Comparison of ENCODE assay signal across 23 mouse cellular contexts in the genomic region with DNA sequence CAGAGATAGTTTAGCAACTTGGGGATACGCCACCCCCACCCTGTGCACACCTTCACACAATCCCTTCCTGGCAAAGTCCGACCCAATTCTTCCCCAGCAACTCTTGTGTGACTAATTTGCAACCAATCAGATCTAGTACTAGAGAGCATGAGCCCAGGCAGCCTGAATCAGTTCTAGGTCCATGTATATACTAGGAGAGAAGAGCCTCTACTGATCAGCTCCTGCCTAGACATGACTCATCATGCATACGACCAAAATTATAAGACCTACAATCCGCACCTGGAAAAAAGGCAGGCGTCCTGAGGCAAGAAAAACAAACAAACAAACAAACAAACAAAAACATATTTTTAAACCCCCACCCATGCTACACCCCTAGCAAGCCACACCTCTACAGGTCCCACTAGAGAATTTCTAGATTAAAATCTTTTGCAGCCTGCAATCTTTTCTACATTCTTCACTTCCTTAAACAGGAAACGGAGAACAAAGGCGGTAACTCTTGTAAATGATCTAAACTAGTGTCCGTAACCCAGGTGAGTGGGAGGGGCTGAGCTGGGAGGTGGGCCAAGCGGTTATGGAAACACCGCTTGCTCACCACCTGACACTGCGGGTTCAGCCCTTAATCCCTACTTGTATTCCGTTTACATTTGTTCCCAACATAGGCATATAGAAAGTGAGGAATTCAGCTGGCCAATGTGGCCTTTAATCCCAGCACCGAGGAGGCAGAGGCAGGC. TPM values are rescaled to one million over a fixed set of nuclear protein-coding genes. Genes with fewer than 3 reads are reported as not detected.
DNase-seq lines count a peak whose midpoint lies in the region; ATAC-seq and TF ChIP-seq lines count a peak whose summit lies in the region.
"Had no signal": no experiment of that assay in that cellular context is flagged by ENCODE, and none has a peak within 500 bp of the region (broad histone marks: within the 10 kb centered on the region; RNA-seq: fewer than 3 reads in every experiment).

No protein-coding gene starts in this region.

- no peaks in the 10 kb centered on the region for H3K36me3 ChIP-seq in kidney, adult 2 months (ENCODE audit: control insufficient read depth, insufficient read depth, low read length)
- H3K36me3 ChIP-seq in neural tube, embryonic 15.5 days, result no peaks in the 10 kb centered on the region
- H3K36me3 ChIP-seq: embryonic facial prominence, embryonic 15.5 days; kidney, embryonic 15.5 days had no signal

- no peak for TF ChIP-seq CTCF in lung, adult 2 months (IDR thresholded peaks at IDR 0.05; ENCODE audit: insufficient read depth, low read length)
- TF ChIP-seq CTCF in kidney, adult 2 months (conservative IDR thresholded peaks at IDR 0.05; ENCODE audit: insufficient read depth, insufficient read length, low read depth, low read length), result no peak

- H3K4me3 ChIP-seq in lung, adult 2 months (replicated peaks; ENCODE audit: extremely low read depth, low read depth, low read length), result no peak overlapping the region
- H3K4me3 ChIP-seq in kidney, adult 2 months (ENCODE audit: insufficient read depth, low read depth, low read length), result no peak overlapping the region
- H3K4me3 ChIP-seq in neural tube, embryonic 15.5 days (replicated peaks), result no peak overlapping the region
- H3K4me3 ChIP-seq: embryonic facial prominence, embryonic 15.5 days; kidney, embryonic 15.5 days; myocyte had no signal

- H3K27ac ChIP-seq in kidney, adult 2 months (ENCODE audit: insufficient read depth, low read depth, low read length), result no peak overlapping the region
- H3K27ac ChIP-seq in neural tube, embryonic 15.5 days (replicated peaks), result no peak overlapping the region
- H3K27ac ChIP-seq: embryonic facial prominence, embryonic 15.5 days; kidney, embryonic 15.5 days; stomach, postnatal 0 days had no signal

- H3K27me3 ChIP-seq in kidney, adult 2 months (replicated peaks; ENCODE audit: control insufficient read depth, insufficient read depth, low read length), result no peaks in the 10 kb centered on the region
- H3K27me3 ChIP-seq in neural tube, embryonic 15.5 days (replicated peaks), result no peaks in the 10 kb centered on the region
- H3K27me3 ChIP-seq: embryonic facial prominence, embryonic 15.5 days; kidney, embryonic 15.5 days had no signal

- no peak for TF ChIP-seq POLR2A in lung, adult 2 months (IDR thresholded peaks at IDR 0.05; ENCODE audit: borderline replicate concordance, extremely low read depth, low read depth, low read length)
- no peak for TF ChIP-seq POLR2A in kidney, adult 2 months (IDR thresholded peaks at IDR 0.05; ENCODE audit: low read depth, low read length)

- ATAC-seq in neural tube, embryonic 15.5 days (ENCODE audit: low FRiP score), result no peak

- H3K4me2 ChIP-seq in neural tube, embryonic 15.5 days, result no peak overlapping the region
- H3K4me2 ChIP-seq: embryonic facial prominence, embryonic 15.5 days; kidney, embryonic 15.5 days had no signal

- H3K9me3 ChIP-seq in neural tube, embryonic 15.5 days (replicated peaks), result no peaks in the 10 kb centered on the region
- H3K9me3 ChIP-seq: embryonic facial prominence, embryonic 15.5 days; kidney, embryonic 15.5 days had no signal

- 68% methylated on average over 13 of the region's 13 CpGs for WGBS in lung, adult 2 months
- WGBS in kidney, adult 2 months, result 78% methylated on average over 13 of the region's 13 CpGs
- 90% methylated on average over 13 of the region's 13 CpGs for WGBS in neural tube, embryonic 15.5 days

- no peak overlapping the region for H3K9ac ChIP-seq in neural tube, embryonic 15.5 days (replicated peaks)
- H3K9ac ChIP-seq: embryonic facial prominence, embryonic 15.5 days; kidney, embryonic 15.5 days had no signal

- no peaks in the 10 kb centered on the region for H3K4me1 ChIP-seq in lung, adult 2 months (ENCODE audit: control insufficient read depth, insufficient read depth, low read length)
- no peaks in the 10 kb centered on the region for H3K4me1 ChIP-seq in kidney, adult 2 months (ENCODE audit: control insufficient read depth, insufficient read depth, low read length)
- H3K4me1 ChIP-seq in neural tube, embryonic 15.5 days, result no peaks in the 10 kb centered on the region
- H3K4me1 ChIP-seq: embryonic facial prominence, embryonic 15.5 days; kidney, embryonic 15.5 days had no signal

- DNase-seq in lung, postnatal 25 days (ENCODE audit: low spot score), result peak; percentile 6
- DNase-seq in lung, adult 2 months, result no peak
- DNase-seq in CD4-positive helper T cell, adult 2 months (ENCODE audit: low read depth, low spot score), result peak; percentile 82
- DNase-seq in ES-CJ7 (ENCODE audit: low read depth, low spot score), result peak; percentile 78
- peak; percentile 79 for DNase-seq in naive thymus-derived CD4-positive, alpha-beta T cell, adult 2 months (ENCODE audit: low read depth)
- DNase-seq in frontal cortex, postnatal 14 days (ENCODE audit: low spot score in 2 of 2), result no peak
- DNase-seq in kidney, adult 2 months, result no peak
- DNase-seq: adrenal gland, postnatal 36 days; cerebellum, adult 9-10 months; gastrocnemius, postnatal 36 days; left cerebral cortex, postnatal 4 days; midbrain, embryonic 14.5 days; right cerebral cortex, adult 18-20 months had no signal

RNA-seq across cellular contexts. Expression of a gene that starts 15.7 kb away (rescaled TPM):
- polyA plus RNA-seq in lung, adult 2 months (2012; rRNA removed), result 3.7 and 3.8 TPM in 2 replicates
- 1.1 and 1.6 TPM in 2 replicates for polyA plus RNA-seq in kidney, adult 2 months (2012; rRNA removed)
- polyA plus RNA-seq in neural tube, embryonic 15.5 days (2015; fragmentation: Nextera tagmentation; extraction: Ambion mirVana), result 10.2 and 10.5 TPM in 2 replicates
- polyA plus RNA-seq: myocyte had no signal

RNA-seq across cellular contexts. Expression of a gene that starts 39.6 kb away (rescaled TPM):
- polyA plus RNA-seq in lung, adult 2 months (2012; rRNA removed), result 6.1 and 7.0 TPM in 2 replicates
- 1.1 and 1.3 TPM in 2 replicates for polyA plus RNA-seq in kidney, adult 2 months (2012; rRNA removed)
- 5.4 and 6.3 TPM in 2 replicates for polyA plus RNA-seq in neural tube, embryonic 15.5 days (2015; fragmentation: Nextera tagmentation; extraction: Ambion mirVana)

RNA-seq across cellular contexts. Expression of a gene that starts 45.8 kb away (rescaled TPM):
- 0.41 and 16.5 TPM in 2 replicates for polyA plus RNA-seq in lung, adult 2 months (2012; rRNA removed)
- not detected in 2 replicates for polyA plus RNA-seq in kidney, adult 2 months (2012; rRNA removed)
- 0.09 and 0.10 TPM in 2 replicates for polyA plus RNA-seq in neural tube, embryonic 15.5 days (2015; fragmentation: Nextera tagmentation; extraction: Ambion mirVana)
- polyA plus RNA-seq: forebrain, embryonic 11.5 days; heart, postnatal 0 days; hindbrain, embryonic 11.5 days; intestine, embryonic 14.5 days; kidney, embryonic 15.5 days; liver, adult 2 months; midbrain, embryonic 14.5 days; myocyte had no signal

Comparison
In these comparisons a context has a peak if more than half of its experiments do, and no peak if none do; other contexts are left out.
1. DNase-seq: peak in lung, postnatal 25 days (single experiment), CD4-positive helper T cell, adult 2 months (single experiment), ES-CJ7 (single experiment) and naive thymus-derived CD4-positive, alpha-beta T cell, adult 2 months (single experiment); none in lung, adult 2 months (single experiment), frontal cortex, postnatal 14 days (0 of 2) and kidney, adult 2 months (single experiment).